Mouse (Mus musculus) frontal cortex, adult 2 months (tissue): ENCODE measurements around the gene Rrp9. TPM values are rescaled to one million over a fixed set of nuclear protein-coding genes. Genes with fewer than 3 reads are reported as not detected.
A peak's percentile ranks its signal among the peaks of the same experiment; 100 is the strongest.
"Not testable (repeated sequence)": the region's sequence is repeated elsewhere in the genome, so short reads cannot be mapped to it uniquely, and the experiment has no call there.

ENCODE experiments used
- DNase-seq, 2 experiments: peaks; one replicate each; pipeline ENCODE4 v3.0.0; 2022; ENCODE audit warnings: low spot score in 1 of 2; ENCODE audit errors: extremely low spot score in 1 of 2
- polyA plus RNA-seq: library from polyadenylated mRNA; depleted of rRNA; stranded (reverse); fragments of >200 nt; gene quantifications from 2 replicates; pipeline ENCODE4 v1.2.3, GENCODE M21; 2012

Rrp9 gene
- polyA plus RNA-seq, 1 experiment: 45.8 TPM

DNA sequence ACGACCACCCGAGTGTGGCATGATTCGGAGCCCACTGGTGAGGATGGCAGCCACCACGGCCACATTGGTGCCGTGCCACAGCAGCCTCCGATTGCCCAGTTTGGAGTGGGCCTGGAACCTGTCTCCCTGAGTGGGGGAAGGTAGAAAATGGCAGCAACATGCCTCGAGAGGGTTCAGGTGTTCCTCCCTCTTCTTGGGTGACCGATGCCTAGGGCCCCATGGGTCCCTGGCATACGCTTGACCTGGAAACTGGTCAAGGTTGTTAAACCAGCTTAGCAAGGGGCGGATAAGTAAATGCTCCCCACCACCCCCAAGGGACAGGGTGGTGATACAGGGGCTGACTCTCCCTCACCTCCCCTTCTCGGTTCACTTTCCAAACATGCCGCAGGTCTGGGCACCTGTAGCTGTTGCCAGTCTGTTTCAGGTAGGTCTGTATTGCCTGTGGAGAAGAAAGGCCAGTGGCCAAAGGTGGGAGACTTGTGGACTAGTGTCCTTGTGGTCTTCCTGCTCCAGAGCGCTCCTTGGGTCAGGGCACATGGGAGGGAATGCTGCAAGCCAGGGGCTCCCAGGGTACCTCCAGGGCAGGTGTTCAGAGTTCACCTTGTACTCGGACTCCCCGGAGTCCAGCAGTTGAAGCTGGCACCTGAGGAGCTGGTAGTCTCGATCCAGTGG, 2.5 kb upstream of the Rrp9 start:
- DNase-seq: peak in 1 of 2 experiments; percentile 2

DNA sequence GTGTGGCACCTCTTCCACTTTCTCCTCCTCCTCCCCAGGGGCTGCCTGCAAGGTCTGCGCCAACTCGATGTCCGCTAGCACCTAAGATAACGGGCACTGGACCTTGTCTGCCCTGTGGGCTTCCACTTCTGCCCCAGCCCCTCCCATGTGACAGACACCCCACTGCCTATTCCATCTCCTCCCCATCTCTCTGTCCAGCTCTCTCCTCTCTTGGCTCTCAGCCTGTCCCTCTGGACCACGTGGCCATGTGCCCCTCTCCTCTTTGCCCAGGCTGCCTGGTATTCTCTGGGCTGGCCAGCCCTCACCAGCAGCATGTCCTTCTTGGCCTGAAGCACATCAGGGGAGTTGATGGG, 2.0 kb upstream of the Rrp9 start:
- DNase-seq: peak in 1 of 2 experiments; percentile 2

DNA sequence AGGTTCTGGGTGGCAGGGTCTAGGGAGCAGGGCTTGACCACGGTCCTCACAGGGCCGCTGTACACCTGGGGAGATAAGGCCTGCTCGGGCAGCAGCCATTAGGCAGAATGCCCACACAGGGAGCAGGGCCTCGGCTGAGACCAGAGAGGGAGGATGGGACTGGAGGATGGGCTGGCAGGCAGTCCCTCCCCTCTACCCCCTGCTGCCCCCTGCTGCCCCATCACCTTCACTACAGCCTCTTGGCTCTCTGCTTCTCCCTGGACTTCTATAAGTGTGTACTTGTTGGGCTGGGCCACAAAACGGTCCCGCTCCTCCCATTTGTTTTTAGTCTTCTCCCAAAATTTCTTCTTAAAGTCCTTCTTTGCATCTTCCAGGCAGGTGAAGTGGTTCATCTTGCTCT, 1.3 kb upstream of the Rrp9 start:
- peak; percentile 18 to 65 for DNase-seq

DNA sequence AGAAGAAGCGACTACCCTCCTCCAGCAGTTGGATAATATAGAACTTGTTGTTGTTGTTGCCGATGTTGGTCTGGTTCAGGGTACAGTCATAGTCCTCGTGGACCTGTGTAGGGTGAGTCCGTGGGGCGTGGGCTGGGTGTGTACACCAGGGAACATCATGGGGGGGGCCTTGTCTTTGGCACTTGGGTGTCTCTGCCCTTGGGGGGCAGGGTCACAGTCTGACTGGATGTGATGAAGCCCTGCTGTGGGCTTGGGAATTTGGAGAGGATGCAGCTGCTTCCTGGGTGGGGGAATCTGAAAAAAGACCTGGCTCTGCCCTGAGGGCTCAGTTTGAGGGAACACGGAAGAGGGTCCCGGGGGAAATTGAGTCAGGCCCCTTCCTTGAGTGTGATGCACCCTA, 717 bp upstream of the Rrp9 start:
- peak in 1 of 2 experiments; percentile 2 for DNase-seq

DNA sequence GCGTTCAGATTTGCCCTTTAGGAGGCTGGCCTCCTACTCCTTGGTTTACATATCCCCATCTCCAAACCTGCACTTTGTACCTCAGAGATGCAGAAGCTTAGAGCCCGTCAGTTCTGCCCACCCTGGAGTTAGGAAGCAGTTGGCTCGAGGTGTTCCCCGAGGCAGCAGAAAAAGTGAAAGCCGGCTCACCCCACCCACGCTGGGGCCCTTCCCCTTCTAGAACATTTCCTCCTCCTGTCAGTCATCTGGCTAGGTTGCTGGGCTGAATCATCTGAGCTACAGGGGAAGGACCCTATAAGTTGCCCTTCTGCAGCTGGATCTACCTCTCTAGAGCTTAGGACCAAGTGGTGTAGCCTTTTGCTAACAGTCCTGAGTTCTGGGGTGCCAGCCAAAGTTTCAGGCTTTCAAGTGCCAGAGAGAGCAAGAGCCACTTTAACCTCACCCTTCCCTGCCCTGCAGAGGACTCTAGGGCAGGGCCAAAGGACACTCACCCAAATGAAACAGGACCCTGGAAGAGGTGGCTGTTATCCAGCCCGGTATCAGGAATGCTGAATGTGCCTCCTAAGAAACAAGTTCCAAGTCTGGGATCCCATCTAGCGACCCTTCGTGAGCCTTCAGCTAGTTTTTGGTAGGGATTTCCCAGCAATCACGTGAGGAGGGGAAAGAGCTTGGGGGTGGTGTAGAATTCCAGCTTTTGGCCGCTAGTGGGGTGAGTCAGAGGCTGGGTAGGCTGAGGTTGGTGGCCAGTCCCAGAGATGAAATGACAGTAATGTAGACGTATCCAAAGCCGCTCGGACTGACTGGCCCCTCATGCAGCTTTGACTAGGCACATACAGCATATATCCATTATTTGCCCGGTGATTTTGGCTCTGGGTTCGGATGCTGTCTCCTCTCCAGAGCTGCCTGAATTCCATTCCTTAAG, 500 bp downstream of the Rrp9 start:
- peak in 1 of 2 experiments; percentile 4 for DNase-seq

DNA sequence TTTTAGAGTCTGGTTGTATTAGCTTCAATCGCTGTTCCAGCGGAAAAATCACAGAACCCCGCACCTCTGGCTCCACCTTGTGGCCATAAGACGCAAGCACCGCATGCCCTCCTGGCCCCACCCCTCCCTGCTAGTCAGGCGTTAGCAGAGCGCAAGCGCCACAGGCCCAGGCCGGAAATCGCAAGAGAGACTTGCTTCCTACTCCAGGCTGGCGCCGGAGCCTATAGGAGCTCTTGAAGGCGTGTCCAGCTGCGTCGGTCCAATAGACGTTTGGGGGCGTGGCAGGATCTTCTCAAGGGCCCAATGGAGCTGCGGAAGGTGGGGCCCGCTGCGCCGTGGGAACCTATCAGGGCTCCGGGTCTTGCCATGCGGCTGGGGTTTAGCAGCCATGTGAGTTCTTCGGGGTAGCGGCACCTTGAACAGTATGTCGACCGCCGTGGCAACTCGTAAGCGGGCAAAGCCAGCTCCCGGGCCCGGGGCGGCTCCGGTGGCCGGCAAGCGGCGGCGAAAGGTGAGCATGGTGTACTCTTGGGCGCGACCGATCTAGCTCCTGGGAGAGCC, 1.2 kb downstream of the Rrp9 start, which contains the start of gene Parp3:
Parp3 (minus strand) TSS at position 26 of the 561 bp plus-strand sequence.
- DNase-seq: peak; percentile 100

DNA sequence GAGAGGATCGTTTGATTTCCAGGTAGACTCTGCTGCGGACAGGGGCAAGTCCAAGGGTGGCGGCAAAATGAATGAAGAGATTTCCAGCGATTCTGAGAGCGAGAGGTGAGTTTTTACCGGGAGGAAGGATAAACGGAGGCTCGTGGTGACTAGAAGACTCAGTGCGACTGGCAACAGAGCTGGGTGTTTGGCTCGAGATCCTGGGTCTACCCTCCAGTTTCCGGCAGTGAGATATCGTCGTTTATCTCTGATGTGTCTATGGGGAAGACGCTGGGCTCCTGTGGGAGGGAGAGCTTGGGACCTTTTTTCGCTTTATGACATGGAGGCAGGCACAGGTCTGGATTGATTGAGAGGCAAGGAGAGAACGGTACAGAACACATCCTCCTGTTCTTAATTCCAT, 1.9 kb downstream of the Rrp9 start:
- no peak for DNase-seq

DNA sequence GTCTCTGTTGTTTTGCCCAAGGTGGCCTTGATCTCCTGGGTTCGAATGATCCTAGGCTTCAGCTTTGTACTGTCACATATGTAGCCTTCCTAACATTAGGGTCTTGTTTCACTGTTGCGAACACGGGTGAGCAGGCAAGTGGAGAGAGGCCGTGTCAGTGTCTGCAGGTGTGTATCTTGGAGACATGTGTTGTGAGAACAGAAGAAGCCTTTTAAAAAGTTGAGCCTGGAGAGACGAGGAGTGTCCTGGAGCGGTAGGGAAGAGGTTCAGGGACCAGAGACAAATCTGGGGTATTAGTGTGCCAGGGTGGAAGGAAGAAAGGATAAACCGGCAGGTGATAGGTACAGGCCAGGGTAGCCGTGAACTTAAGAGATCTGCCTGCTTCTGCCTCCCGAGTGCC, 2.3 kb downstream of the Rrp9 start:
- no peak for DNase-seq

DNA sequence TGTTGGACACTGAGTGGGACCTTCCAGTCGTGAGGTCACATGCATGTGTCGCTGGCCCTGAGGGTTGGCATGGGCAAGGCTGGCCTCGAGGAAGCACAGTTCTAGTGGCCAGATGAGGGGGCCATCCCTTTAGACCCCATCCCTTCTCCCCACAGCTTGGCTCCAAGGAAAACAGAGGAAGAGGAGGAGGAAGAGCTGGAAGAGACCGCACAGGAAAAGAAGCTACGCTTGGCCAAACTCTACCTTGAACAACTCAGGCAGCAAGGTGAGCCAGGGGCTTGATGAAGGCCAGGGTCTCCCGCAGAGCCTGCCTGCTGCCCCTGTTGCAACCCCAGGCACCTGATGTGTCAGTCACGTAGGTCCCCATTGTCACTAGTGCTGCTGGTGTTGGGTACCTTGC, 4.8 kb downstream of the Rrp9 start:
- DNase-seq: no peak

DNA sequence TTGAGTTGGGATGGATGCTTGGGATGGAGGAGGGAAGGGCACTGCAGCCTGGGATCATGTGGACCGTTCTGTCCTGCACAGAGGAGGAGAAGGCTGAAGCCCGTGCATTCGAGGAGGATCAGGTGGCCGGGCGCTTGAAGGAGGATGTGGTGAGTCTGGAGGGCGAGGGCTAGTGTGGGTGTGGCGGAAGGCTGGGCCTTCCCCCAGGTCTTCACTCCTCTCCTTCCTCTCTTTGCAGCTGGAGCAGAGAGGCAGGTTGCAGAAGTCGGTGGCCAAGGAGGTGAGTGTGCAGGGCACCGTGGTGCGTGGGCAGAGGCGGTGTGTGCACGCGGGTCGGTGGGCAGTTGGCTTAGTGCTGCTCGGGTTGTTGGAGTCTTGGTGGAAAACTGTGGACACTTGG, 5.3 kb downstream of the Rrp9 start:
- no peak for DNase-seq

DNA sequence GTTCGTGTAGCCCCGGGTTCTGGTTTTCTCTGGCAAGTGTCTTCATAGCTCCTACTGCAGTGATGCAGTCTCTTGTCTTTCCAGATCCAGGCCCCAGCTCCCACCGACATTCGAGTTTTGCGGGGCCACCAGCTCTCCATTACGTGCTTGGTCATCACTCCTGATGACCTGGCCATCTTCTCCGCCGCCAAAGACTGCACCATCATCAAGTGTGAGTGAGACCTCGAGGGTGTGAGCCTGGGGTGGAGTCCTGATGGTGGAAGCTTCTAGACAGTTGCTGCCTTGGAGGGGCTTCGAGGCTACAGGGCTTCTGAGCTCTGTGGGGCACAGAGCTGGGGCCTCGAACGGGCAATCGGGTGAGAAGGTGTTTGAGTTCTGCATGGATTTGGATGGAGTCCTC, 5.9 kb downstream of the Rrp9 start:
- no peak for DNase-seq

DNA sequence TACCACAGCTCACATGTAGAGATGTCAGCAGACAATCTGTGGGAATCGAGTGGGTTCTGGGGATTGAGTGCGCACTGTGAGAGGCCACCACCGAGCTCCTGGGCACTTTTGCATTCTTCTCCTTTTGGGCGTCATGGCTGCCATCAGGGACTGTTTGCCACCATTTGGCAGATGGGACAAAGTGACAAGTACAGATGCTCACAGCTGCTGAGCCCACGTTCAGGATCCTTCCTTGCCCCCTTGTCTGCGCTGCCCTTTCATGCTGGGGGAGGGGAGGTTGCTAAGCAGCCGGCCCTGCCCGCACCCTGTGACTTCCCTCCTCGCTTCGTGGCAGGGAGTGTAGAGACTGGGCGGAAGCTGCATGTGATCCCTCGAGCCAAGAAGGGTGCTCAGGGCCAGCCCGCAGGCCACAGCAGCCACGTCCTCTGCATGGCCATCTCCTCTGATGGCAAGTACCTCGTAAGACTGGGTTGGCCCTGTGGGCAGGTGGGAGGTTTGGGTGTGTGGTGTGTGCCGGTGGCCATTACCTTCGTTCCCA, 6.9 kb downstream of the Rrp9 start:
- no peak for DNase-seq

DNA sequence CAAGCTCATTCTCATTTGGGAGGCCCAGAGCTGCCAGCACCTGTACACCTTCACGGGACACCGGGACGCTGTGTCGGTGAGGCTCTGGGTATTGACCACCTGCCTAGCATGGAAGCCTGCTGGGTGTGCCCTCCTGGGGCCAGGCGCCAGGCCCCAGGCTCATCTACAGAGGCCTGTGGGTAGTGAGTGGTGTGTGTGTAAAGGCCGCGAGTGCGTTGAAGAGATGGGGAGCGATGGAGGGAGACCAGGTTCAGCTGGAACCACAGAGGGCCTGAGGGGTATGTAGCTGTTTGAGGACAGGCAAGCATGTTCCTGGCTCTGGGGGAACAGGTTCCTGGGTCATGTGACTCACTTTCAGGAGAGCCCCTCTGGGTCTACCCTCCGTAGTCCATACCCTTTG, 7.4 kb downstream of the Rrp9 start:
- no peak for DNase-seq

DNA sequence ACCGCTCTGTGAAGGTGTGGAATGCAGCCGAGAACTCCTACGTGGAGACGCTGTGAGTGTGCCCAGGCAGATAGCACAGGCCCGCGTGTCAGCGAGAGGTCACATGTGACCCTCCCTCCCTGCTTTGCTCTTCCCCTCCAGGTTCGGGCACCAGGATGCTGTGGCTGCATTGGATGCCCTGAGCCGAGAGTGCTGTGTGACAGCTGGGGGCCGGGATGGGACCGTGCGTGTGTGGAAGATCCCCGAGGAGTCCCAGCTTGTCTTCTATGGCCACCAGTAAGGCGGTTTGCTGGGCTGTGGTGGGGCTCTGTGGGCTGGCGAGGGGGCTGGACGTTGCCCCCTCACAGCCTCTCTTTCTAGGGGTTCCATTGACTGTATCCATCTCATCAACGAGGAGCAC, 7.8 kb downstream of the Rrp9 start:
- DNase-seq: no peak

DNA sequence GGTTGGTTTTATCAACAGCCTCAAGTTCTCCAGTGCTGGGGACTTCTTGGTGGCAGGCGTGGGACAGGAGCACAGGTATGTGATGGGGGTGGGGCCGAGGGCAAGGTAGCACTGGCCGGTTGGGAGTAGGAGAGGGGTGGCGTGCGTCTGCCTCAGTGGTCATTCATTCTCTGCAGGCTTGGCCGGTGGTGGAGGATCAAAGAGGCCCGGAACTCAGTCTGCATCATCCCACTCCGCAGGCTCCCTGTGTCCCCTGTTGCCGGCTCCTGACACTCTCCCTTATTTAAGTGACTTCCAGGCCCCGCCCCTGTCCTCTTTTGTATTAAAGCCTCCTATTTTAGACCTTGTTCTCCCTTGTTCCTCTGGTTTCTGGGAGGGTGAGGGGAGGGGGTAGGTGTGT, 9.3 kb downstream of the Rrp9 start:
- no peak for DNase-seq

DNA sequence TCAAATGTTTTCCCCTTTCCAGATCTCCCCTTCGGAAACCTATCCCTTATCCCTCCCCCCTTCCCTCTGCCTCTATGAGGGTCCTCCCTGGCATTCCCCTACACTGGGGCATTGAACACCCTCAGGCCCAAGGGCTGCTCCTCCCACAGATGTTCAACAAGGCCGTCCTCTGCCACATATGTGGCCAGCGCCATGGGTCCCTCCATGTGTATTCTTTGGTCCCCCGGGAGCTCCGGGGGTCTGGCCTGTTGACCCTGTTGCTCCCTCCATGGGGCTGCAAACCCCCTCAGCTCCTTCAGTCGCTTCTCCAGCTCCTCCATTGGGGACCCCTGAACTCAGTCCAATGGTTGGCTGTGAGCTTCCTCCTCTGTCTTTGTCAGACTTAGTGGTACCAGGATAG, 11.8 kb downstream of the Rrp9 start:
- DNase-seq: not testable (repeated sequence)

DNA sequence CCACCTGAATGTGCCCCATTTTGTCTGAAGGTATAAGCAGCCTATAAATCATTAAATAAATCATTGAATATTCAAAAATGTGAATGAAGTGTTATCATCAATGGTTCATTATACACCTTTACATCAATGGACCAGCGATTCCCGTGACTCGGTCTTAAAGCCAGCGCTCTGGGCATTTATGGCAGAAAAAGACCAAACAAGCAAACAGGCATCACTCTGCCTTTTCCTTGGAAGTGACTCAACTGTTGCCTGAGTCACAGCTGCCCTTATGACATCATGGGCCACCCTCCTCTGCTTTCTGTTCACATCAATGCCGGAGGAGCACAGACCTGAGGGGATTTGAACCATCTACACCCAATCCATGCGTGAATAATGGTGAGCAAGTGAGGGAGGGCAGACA, 23.9 kb downstream of the Rrp9 start, which contains the start of gene Iqcf1:
Iqcf1 (plus strand) TSS at position 301 of the 400 bp plus-strand sequence.
- no peak for DNase-seq

DNA sequence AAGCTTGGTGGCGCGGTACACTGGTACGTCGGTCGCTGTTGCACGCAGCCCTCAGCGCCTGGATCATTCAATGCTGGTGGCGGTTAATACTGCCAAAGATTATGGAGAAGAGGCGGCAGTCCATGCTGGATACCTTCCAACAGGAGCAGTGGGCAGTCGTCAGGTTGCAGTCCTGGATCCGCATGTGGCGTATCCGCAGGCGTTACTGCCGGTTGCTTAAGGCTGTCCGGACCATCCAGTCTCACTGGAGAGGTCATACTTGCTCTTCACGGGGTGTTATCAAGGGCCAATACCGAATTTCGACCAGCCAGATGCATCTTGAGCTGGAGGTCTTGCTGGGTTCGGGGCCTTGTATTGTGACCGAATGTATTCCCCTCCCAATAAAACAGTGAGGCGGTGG, 26.1 kb downstream of the Rrp9 start:
- DNase-seq: no peak

DNA sequence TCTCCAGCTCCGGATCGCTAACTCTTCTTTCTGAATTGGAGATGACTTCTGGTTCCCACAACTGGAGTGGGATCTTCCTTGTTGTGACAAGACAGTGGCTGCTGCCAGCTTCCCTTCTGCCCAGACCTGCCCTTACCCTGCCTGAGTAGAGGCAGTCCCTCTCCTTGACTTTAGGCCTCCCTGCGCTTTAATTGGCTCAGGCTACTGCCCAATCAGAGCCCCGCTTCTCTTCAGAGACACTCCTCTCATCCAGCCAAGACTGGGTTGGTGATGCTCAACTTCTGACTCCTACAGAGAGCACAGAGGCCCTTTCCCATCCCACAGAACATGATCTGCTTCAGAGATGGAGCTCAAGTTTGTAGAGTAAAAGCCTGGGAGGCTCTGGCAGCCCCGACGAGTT, 28.5 kb downstream of the Rrp9 start:
- DNase-seq: no peak

DNA sequence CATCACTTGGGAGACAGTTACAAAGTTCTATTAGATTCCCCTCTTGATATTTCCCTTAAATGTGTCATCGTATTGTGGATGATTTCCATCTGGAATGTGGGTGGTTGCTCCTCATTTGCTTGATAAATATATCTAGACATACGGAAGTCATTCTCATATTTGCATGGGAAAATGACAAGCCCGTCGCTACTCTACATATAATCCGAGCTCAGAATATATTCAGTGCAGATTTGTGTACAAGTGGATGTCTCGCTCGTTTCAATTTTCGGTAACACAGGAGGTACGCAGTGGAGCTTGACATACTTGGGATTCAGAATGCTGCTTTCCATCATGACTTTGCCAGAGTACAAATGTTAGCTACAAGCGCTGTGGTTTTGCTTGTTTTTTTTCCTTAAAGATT, 33.6 kb downstream of the Rrp9 start:
- peak in 1 of 2 experiments; percentile 46 for DNase-seq

DNA sequence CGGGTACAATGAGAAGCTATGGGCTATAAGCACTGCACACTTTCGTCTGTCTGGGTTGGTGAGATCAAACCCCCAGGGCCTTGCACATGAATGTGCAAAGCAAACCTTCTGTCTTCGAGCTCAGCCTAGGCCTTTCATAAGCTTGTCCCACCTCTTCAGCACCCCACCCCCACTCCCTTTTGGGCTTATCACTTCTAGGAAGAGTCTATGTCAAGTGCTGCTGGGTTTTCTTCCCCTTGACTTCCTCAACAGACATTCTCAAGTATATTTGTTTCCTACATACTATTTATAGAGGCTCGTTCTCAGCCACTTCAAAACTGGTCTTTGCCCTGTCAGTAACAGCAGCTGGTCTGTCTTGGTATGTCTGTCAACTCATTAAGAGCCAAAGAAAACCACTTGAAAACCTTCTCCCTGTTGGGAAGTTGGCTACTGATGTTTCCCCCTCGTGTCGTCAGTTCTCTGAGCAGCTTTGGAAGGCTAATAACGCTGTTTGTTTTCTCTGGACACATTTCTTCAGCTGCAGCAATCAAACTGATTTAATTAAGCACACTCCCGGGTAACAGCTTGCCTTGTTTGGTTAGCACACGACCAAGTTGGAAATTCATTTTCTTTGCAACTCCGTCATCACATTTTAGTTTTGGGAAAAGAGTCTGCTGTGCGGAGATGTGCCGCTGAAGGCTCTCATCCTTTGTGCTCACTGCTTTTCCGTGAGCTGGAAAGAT, 37.1 kb downstream of the Rrp9 start:
- peak in 1 of 2 experiments; percentile 14 for DNase-seq
